Mouse (Mus musculus) stomach, postnatal 0 days (tissue): ENCODE results near the gene Jak1.

ENCODE experiments used
- CTCF ChIP-seq: IDR thresholded peaks from 2 replicates; pipeline ENCODE4 v1.5.1; 2016; ENCODE audit warnings: antibody characterized with exemption, low read depth, mild to moderate bottlenecking, moderate library complexity
- EP300 ChIP-seq: optimal IDR thresholded peaks from 2 replicates; pipeline ENCODE3; 2016; ENCODE audit warnings: antibody characterized with exemption

GRCm38 (mm10) chr4:101246569-101246968 is 18.5 kb downstream of the Jak1 start:
- TF ChIP-seq CTCF: no peak
- no peak for TF ChIP-seq EP300
